Mouse (Mus musculus) myocyte (in vitro differentiated cells): ENCODE results near the gene Peak1.

Experiments
- MYOD1 ChIP-seq, 3 experiments: IDR thresholded peaks; one replicate each; pipeline ENCODE4 v1.6.1; 2011; ENCODE audit warnings: control low read depth in 2 of 3, low read depth in 2 of 3, mild to moderate bottlenecking in 2 of 3, moderate library complexity in 1 of 3; ENCODE audit not compliant: insufficient read length in 2 of 3, control insufficient read depth in 1 of 3
- POLR2A ChIP-seq: IDR thresholded peaks from one replicate; pipeline ENCODE4 v1.6.1; 2011; ENCODE audit warnings: low read depth, mild to moderate bottlenecking, control low read depth, moderate library complexity; ENCODE audit not compliant: insufficient read length
- TCF12 ChIP-seq: IDR thresholded peaks from one replicate; pipeline ENCODE4 v1.6.1; 2011; ENCODE audit warnings: mild to moderate bottlenecking, control low read depth; ENCODE audit not compliant: poor library complexity, insufficient read depth, severe bottlenecking
- USF1 ChIP-seq: IDR thresholded peaks from one replicate; pipeline ENCODE4 v1.6.1; 2011; ENCODE audit warnings: low read depth, mild to moderate bottlenecking, control low read depth, moderate library complexity

- no peak for TF ChIP-seq POLR2A
- no peak for TF ChIP-seq USF1
- no peak for TF ChIP-seq TCF12
- no peak for TF ChIP-seq MYOD1 (IDR thresholded peaks at IDR 0.05; ENCODE audit: control insufficient read depth in 1 of 3, insufficient read length in 2 of 3, low read depth in 2 of 3)
Measured at GRCm38 (mm10) chr9:56218860-56219259, 199.0 kb downstream of the Peak1 start.
